Mouse (Mus musculus): ENCODE measurements around the gene Ide. TPM values are rescaled to one million over a fixed set of nuclear protein-coding genes. Genes with fewer than 3 reads are reported as not detected.

The Ide gene
- total and polyA plus RNA-seq, 3 experiments, result 9.1 to 120 (median 79.1) TPM

- ATAC-seq (ENCODE audit: extremely low read depth, insufficient number of reproducible peaks, low FRiP score, poor library complexity, severe bottlenecking), result 0 out of 2 replicates have a peak, but pooled peaks have one; percentile 4
- TF ChIP-seq CTCF (IDR thresholded peaks at IDR 0.05; ENCODE audit: low read depth, low read length), result no peak
- TF ChIP-seq TAL1 (conservative IDR thresholded peaks at IDR 0.05; ENCODE audit: low read depth, low read length), result no peak
- no peak for TF ChIP-seq GATA2 (IDR thresholded peaks at IDR 0.05; ENCODE audit: borderline replicate concordance, low read depth, low read length)
- TF ChIP-seq POLR2AphosphoS5 (IDR thresholded peaks at IDR 0.05; ENCODE audit: insufficient replicate concordance, low read depth, low read length), result no peak
- TF ChIP-seq GATA1 (IDR thresholded peaks at IDR 0.05; ENCODE audit: borderline replicate concordance, low read length), result no peak
Measured at GRCm38 (mm10) chr19:37360044-37360443, 22.4 kb upstream of the Ide start.

GRCm38 (mm10) chr19:37353331-37353730 is 15.7 kb upstream of the Ide start:
- no peak for TF ChIP-seq POLR2AphosphoS5 (IDR thresholded peaks at IDR 0.05; ENCODE audit: insufficient replicate concordance, low read depth, low read length)
- TF ChIP-seq TAL1 (conservative IDR thresholded peaks at IDR 0.05; ENCODE audit: low read depth, low read length), result no peak
- TF ChIP-seq CTCF (IDR thresholded peaks at IDR 0.05; ENCODE audit: low read depth, low read length), result no peak
- no peak for TF ChIP-seq GATA2 (IDR thresholded peaks at IDR 0.05; ENCODE audit: borderline replicate concordance, low read depth, low read length)
- Histone ChIP-seq H3K4me3 (ENCODE audit: low read depth, low read length) (no peak overlapping the region; the same call in 1 of the 2 replicates), H3K36me3 (replicated peaks) (peaks cover 59% of the 10 kb centered on the region), H3K9me3 (replicated peaks) (peaks cover 20% of the 10 kb centered on the region), H3K27me3 (ENCODE audit: insufficient read depth, low read length) (peaks cover 5% of the 10 kb centered on the region; the same call in 1 of the 2 replicates), H3K4me1 (ENCODE audit: insufficient read depth, low read depth, low read length) (peaks cover 6% of the 10 kb centered on the region; the same call in 1 of the 2 replicates)
- no peak for DNase-seq (ENCODE audit: low spot score)
- ATAC-seq (ENCODE audit: extremely low read depth, insufficient number of reproducible peaks, low FRiP score, poor library complexity, severe bottlenecking), result no peak

More at GRCm38 (mm10) chr19:37360044-37360443, 22.4 kb upstream of the Ide start:
- peaks cover 11% of the 10 kb centered on the region for H3K36me3 ChIP-seq (replicated peaks)
- no peak for DNase-seq (ENCODE audit: low spot score)
- H3K27me3 ChIP-seq (ENCODE audit: insufficient read depth, low read length), result peaks cover 21% of the 10 kb centered on the region
- peaks cover 23% of the 10 kb centered on the region for H3K4me1 ChIP-seq (ENCODE audit: insufficient read depth, low read depth, low read length)
- no peak overlapping the region for H3K4me3 ChIP-seq (ENCODE audit: low read depth, low read length)
- no peaks in the 10 kb centered on the region for H3K9me3 ChIP-seq (replicated peaks)

- TF ChIP-seq GATA1 (IDR thresholded peaks at IDR 0.05; ENCODE audit: borderline replicate concordance, low read length) (no peak), CTCF (IDR thresholded peaks at IDR 0.05; ENCODE audit: low read depth, low read length) (no peak), POLR2AphosphoS5 (IDR thresholded peaks at IDR 0.05; ENCODE audit: insufficient replicate concordance, low read depth, low read length) (no peak), TAL1 (conservative IDR thresholded peaks at IDR 0.05; ENCODE audit: low read depth, low read length) (no peak), GATA2 (IDR thresholded peaks at IDR 0.05; ENCODE audit: borderline replicate concordance, low read depth, low read length) (no peak)
- Histone ChIP-seq H3K4me3 (ENCODE audit: low read depth, low read length) (no peak overlapping the region), H3K9me3 (replicated peaks) (peaks cover 20% of the 10 kb centered on the region), H3K4me1 (ENCODE audit: insufficient read depth, low read depth, low read length) (peaks cover 2% of the 10 kb centered on the region; the same call in 1 of the 2 replicates), H3K36me3 (replicated peaks) (peaks cover 63% of the 10 kb centered on the region), H3K27me3 (ENCODE audit: insufficient read depth, low read length) (no peaks in the 10 kb centered on the region; the same call in 1 of the 2 replicates)
- DNase-seq (ENCODE audit: low spot score) (no peak), ATAC-seq (ENCODE audit: extremely low read depth, insufficient number of reproducible peaks, low FRiP score, poor library complexity, severe bottlenecking) (no peak)
Measured at GRCm38 (mm10) chr19:37352756-37353155, 15.1 kb upstream of the Ide start.

- TF ChIP-seq POLR2AphosphoS5 (IDR thresholded peaks at IDR 0.05; ENCODE audit: insufficient replicate concordance, low read depth, low read length) (no peak), GATA1 (IDR thresholded peaks at IDR 0.05; ENCODE audit: borderline replicate concordance, low read length) (no peak), TAL1 (conservative IDR thresholded peaks at IDR 0.05; ENCODE audit: low read depth, low read length) (no peak), GATA2 (IDR thresholded peaks at IDR 0.05; ENCODE audit: borderline replicate concordance, low read depth, low read length) (no peak)
- no peak overlapping the region for H3K4me3 ChIP-seq (ENCODE audit: low read depth, low read length)
- peaks cover 74% of the 10 kb centered on the region for H3K36me3 ChIP-seq (replicated peaks)
- no peaks in the 10 kb centered on the region for H3K27me3 ChIP-seq (ENCODE audit: insufficient read depth, low read length)
- DNase-seq (ENCODE audit: low spot score) (no peak), ATAC-seq (ENCODE audit: extremely low read depth, insufficient number of reproducible peaks, low FRiP score, poor library complexity, severe bottlenecking) (no peak)
- peaks cover 3% of the 10 kb centered on the region; the same call in 1 of the 2 replicates for H3K4me1 ChIP-seq (ENCODE audit: insufficient read depth, low read depth, low read length)
- peaks cover 20% of the 10 kb centered on the region for H3K9me3 ChIP-seq (replicated peaks)
Measured at GRCm38 (mm10) chr19:37348952-37349351, 11.3 kb upstream of the Ide start.

GRCm38 (mm10) chr19:37348331-37348730 is 10.7 kb upstream of the Ide start:
- Histone ChIP-seq H3K4me1 (ENCODE audit: insufficient read depth, low read depth, low read length) (peaks cover 6% of the 10 kb centered on the region; the same call in 1 of the 2 replicates), H3K9me3 (replicated peaks) (peaks cover 16% of the 10 kb centered on the region), H3K36me3 (replicated peaks) (peaks cover 73% of the 10 kb centered on the region), H3K4me3 (ENCODE audit: low read depth, low read length) (no peak overlapping the region), H3K27me3 (ENCODE audit: insufficient read depth, low read length) (no peaks in the 10 kb centered on the region)
- DNase-seq (ENCODE audit: low spot score) (no peak), ATAC-seq (ENCODE audit: extremely low read depth, insufficient number of reproducible peaks, low FRiP score, poor library complexity, severe bottlenecking) (no peak)
- TF ChIP-seq GATA1 (IDR thresholded peaks at IDR 0.05; ENCODE audit: borderline replicate concordance, low read length), result no peak
- no peak for TF ChIP-seq TAL1 (conservative IDR thresholded peaks at IDR 0.05; ENCODE audit: low read depth, low read length)
- no peak for TF ChIP-seq GATA2 (IDR thresholded peaks at IDR 0.05; ENCODE audit: borderline replicate concordance, low read depth, low read length)
- TF ChIP-seq POLR2AphosphoS5 (IDR thresholded peaks at IDR 0.05; ENCODE audit: insufficient replicate concordance, low read depth, low read length), result no peak
- TF ChIP-seq CTCF (IDR thresholded peaks at IDR 0.05; ENCODE audit: low read depth, low read length), result no peak

- peaks cover 8% of the 10 kb centered on the region for H3K4me1 ChIP-seq (ENCODE audit: insufficient read depth, low read depth, low read length)
- peaks cover 59% of the 10 kb centered on the region for H3K36me3 ChIP-seq (replicated peaks)
- no peak overlapping the region for H3K4me3 ChIP-seq (ENCODE audit: low read depth, low read length)
- DNase-seq (ENCODE audit: low spot score) (no peak), ATAC-seq (ENCODE audit: extremely low read depth, insufficient number of reproducible peaks, low FRiP score, poor library complexity, severe bottlenecking) (no peak)
- H3K27me3 ChIP-seq (ENCODE audit: insufficient read depth, low read length), result no peaks in the 10 kb centered on the region
- no peaks in the 10 kb centered on the region for H3K9me3 ChIP-seq (replicated peaks)
- TF ChIP-seq CTCF (IDR thresholded peaks at IDR 0.05; ENCODE audit: low read depth, low read length) (no peak), TAL1 (conservative IDR thresholded peaks at IDR 0.05; ENCODE audit: low read depth, low read length) (no peak), GATA2 (IDR thresholded peaks at IDR 0.05; ENCODE audit: borderline replicate concordance, low read depth, low read length) (no peak), POLR2AphosphoS5 (IDR thresholded peaks at IDR 0.05; ENCODE audit: insufficient replicate concordance, low read depth, low read length) (no peak), GATA1 (IDR thresholded peaks at IDR 0.05; ENCODE audit: borderline replicate concordance, low read length) (no peak)
Measured at GRCm38 (mm10) chr19:37346258-37346657, 8.6 kb upstream of the Ide start.

Data from G1E (cell line).